In genomic region chr11:103884749-103885383, GRCm38 (mm10) we compare ENCODE assay signal across 8 mouse cellular contexts.
DNase-seq lines count a peak whose midpoint lies in the region; ATAC-seq lines count a peak whose summit lies in the region.

No protein-coding gene starts in this region.

- WGBS in heart, embryonic 13.5 days, result 17% methylated on average over 13 of the region's 13 CpGs
- 8% methylated on average over 13 of the region's 13 CpGs for WGBS in hindbrain, embryonic 10.5 days
- WGBS in midbrain, embryonic 14.5 days, result 4% methylated on average over 13 of the region's 13 CpGs

- H3K4me2 ChIP-seq in heart, embryonic 13.5 days, result peak overlapping the region; percentile 60
- peak overlapping the region; percentile 40 for H3K4me2 ChIP-seq in midbrain, embryonic 14.5 days (ENCODE audit: low read length)

- 0 out of 2 replicates have a peak overlapping the region, but pooled peaks have one; percentile 37 for H3K9ac ChIP-seq in heart, embryonic 13.5 days
- peak overlapping the region; percentile 9; the same call in 1 of the 2 replicates for H3K9ac ChIP-seq in midbrain, embryonic 14.5 days (replicated peaks; ENCODE audit: low read length)

- peaks cover 9% of the 10 kb centered on the region for H3K4me1 ChIP-seq in heart, embryonic 13.5 days
- peaks cover 26% of the 10 kb centered on the region for H3K4me1 ChIP-seq in hindbrain, embryonic 10.5 days (replicated peaks)
- H3K4me1 ChIP-seq in midbrain, embryonic 14.5 days (ENCODE audit: control insufficient read depth, insufficient read depth, low read length), result peaks cover 11% of the 10 kb centered on the region

- no peak for ATAC-seq in heart, embryonic 13.5 days (ENCODE audit: extremely low read depth, insufficient number of reproducible peaks, low FRiP score, low TSS enrichment)
- ATAC-seq in midbrain, embryonic 14.5 days (ENCODE audit: low FRiP score, low TSS enrichment), result peak; percentile 55; the same call in 1 of the 2 replicates

- no peak for DNase-seq in heart, adult 18-20 months
- DNase-seq in embryo, embryonic 11 days, result peak; percentile 82
- DNase-seq in hindbrain, embryonic 10.5 days (ENCODE audit: low spot score), result peak; percentile 68
- peak; percentile 82 for DNase-seq in midbrain, embryonic 14.5 days
- no peak for DNase-seq in adrenal gland, postnatal 36 days
- no peak for DNase-seq in adrenal gland, adult (ENCODE audit: inconsistent age in 2 of 2, low spot score in 1 of 2)
- no peak for DNase-seq in adrenal gland, adult 18-20 months (ENCODE audit: low spot score in 2 of 2)

- no peak overlapping the region for H3K27ac ChIP-seq in heart, embryonic 13.5 days (replicated peaks)
- peak overlapping the region; percentile 83 for H3K27ac ChIP-seq in hindbrain, embryonic 10.5 days
- peak overlapping the region; percentile 65 for H3K27ac ChIP-seq in midbrain, embryonic 14.5 days (replicated peaks; ENCODE audit: low read depth, low read length)

- peak overlapping the region; percentile 27 for H3K4me3 ChIP-seq in heart, embryonic 13.5 days
- H3K4me3 ChIP-seq in hindbrain, embryonic 10.5 days, result peak overlapping the region; percentile 37
- H3K4me3 ChIP-seq in midbrain, embryonic 14.5 days (replicated peaks; ENCODE audit: low read depth, low read length), result no peak overlapping the region

- H3K36me3 ChIP-seq in heart, embryonic 13.5 days, result peaks cover 37% of the 10 kb centered on the region
- peaks cover 44% of the 10 kb centered on the region for H3K36me3 ChIP-seq in hindbrain, embryonic 10.5 days
- peaks cover 28% of the 10 kb centered on the region for H3K36me3 ChIP-seq in midbrain, embryonic 14.5 days (ENCODE audit: control insufficient read depth, insufficient read depth, low read length)

- H3K9me3 ChIP-seq in heart, embryonic 13.5 days, result no peaks in the 10 kb centered on the region
- H3K9me3 ChIP-seq in hindbrain, embryonic 10.5 days, result no peaks in the 10 kb centered on the region
- H3K9me3 ChIP-seq in midbrain, embryonic 14.5 days (ENCODE audit: control insufficient read depth, low read length), result no peaks in the 10 kb centered on the region

- H3K27me3 ChIP-seq in heart, embryonic 13.5 days (replicated peaks), result no peaks in the 10 kb centered on the region
- no peaks in the 10 kb centered on the region for H3K27me3 ChIP-seq in hindbrain, embryonic 10.5 days (ENCODE audit: insufficient read depth, poor library complexity, severe bottlenecking)
- H3K27me3 ChIP-seq in midbrain, embryonic 14.5 days (ENCODE audit: control insufficient read depth, insufficient read depth, low read length), result no peaks in the 10 kb centered on the region

Comparison
In these comparisons a context has a peak if more than half of its experiments do, and no peak if none do; other contexts are left out.
1. DNase-seq: peak in embryo, embryonic 11 days (single experiment), hindbrain, embryonic 10.5 days (single experiment) and midbrain, embryonic 14.5 days (single experiment); none in heart, adult 18-20 months (0 of 2), adrenal gland, postnatal 36 days (0 of 2), adrenal gland, adult (0 of 2) and adrenal gland, adult 18-20 months (0 of 2).